Comparison of ENCODE assay signal across 9 mouse cellular contexts in genomic region chr11:107026554-107027430, GRCm38 (mm10). TPM values are rescaled to one million over a fixed set of nuclear protein-coding genes. Genes with fewer than 3 reads are reported as not detected.
DNase-seq lines count a peak whose midpoint lies in the region; ATAC-seq and TF ChIP-seq lines count a peak whose summit lies in the region.
"Had no signal": no experiment of that assay in that cellular context is flagged by ENCODE, and none has a peak within 500 bp of the region (broad histone marks: within the 10 kb centered on the region; RNA-seq: fewer than 3 reads in every experiment).

No protein-coding gene starts in this region.

- H3K4me1 ChIP-seq in MEL (ENCODE audit: control insufficient read depth in 1 of 2, insufficient read depth in 2 of 2, low read length in 2 of 2) = peaks cover 7 to 14% of the 10 kb centered on the region in 2 experiments
- H3K4me1 ChIP-seq in heart, embryonic 14.5 days (ENCODE audit: control insufficient read depth in 2 of 2, insufficient read depth in 2 of 2, low read length in 2 of 2) = peaks cover 16 to 19% of the 10 kb centered on the region in 2 experiments
- peaks cover 20% of the 10 kb centered on the region for H3K4me1 ChIP-seq in lung, postnatal 0 days (ENCODE audit: insufficient read depth, low read depth, low read length)

- WGBS in heart, embryonic 14.5 days = 10% methylated on average over 12 of the region's 12 CpGs
- WGBS in lung, postnatal 0 days = 4% methylated on average over 12 of the region's 12 CpGs

- no peak for TF ChIP-seq EP300 in MEL (IDR thresholded peaks at IDR 0.05; ENCODE audit: low read depth in 1 of 2, low read length in 2 of 2)
- TF ChIP-seq EP300 in lung, postnatal 0 days (IDR thresholded peaks at IDR 0.05) = no peak

- no peak for TF ChIP-seq RAD21 in MEL (IDR thresholded peaks at IDR 0.05; ENCODE audit: low read depth, low read length)

- peaks cover 0 to 12% of the 10 kb centered on the region in 2 experiments; a peak in 2 of 4 replicates for H3K36me3 ChIP-seq in MEL (ENCODE audit: control insufficient read depth in 1 of 2, insufficient read depth in 2 of 2, low read length in 2 of 2)
- no peaks in the 10 kb centered on the region for H3K36me3 ChIP-seq in heart, embryonic 14.5 days (ENCODE audit: control insufficient read depth, insufficient read depth, low read length)
- no peaks in the 10 kb centered on the region for H3K36me3 ChIP-seq in lung, postnatal 0 days (ENCODE audit: insufficient read depth, low read length)

- TF ChIP-seq POLR2A in MEL (IDR thresholded peaks at IDR 0.05; ENCODE audit: control insufficient read depth in 1 of 2, insufficient read depth in 1 of 2, low read depth in 1 of 2, low read length in 2 of 2, poor library complexity in 1 of 2) = no peak

- DNase-seq in cerebellum, adult 9-10 months = peak; percentile 66
- DNase-seq in cerebellum, postnatal 25 days = no peak
- DNase-seq in MEL (ENCODE audit: low read depth, low spot score) = peak; percentile 79
- DNase-seq in lung, postnatal 0 days (ENCODE audit: low spot score) = peak; percentile 74
- DNase-seq in layer of hippocampus, postnatal 25 days (ENCODE audit: extremely low spot score in 1 of 2, low spot score in 1 of 2) = no peak
- no peak for DNase-seq in urinary bladder, postnatal 4 days (ENCODE audit: low spot score in 2 of 2)
- DNase-seq in urinary bladder, adult 18-20 months (ENCODE audit: low spot score in 2 of 2) = no peak

- H3K9ac ChIP-seq in MEL (ENCODE audit: control insufficient read depth, low read depth, low read length, poor library complexity, severe bottlenecking) = peak overlapping the region; percentile 92
- H3K9ac ChIP-seq in heart, embryonic 14.5 days (ENCODE audit: low read length) = no peak overlapping the region
- H3K9ac ChIP-seq in lung, postnatal 0 days (replicated peaks; ENCODE audit: low read depth) = peak overlapping the region; percentile 78

- H3K27me3 ChIP-seq in MEL (ENCODE audit: control insufficient read depth in 1 of 2, insufficient read depth in 2 of 2, low read length in 2 of 2) = no peaks in the 10 kb centered on the region
- H3K27me3 ChIP-seq in heart, embryonic 14.5 days (ENCODE audit: control insufficient read depth, insufficient read depth, low read length) = peaks cover 5% of the 10 kb centered on the region; the same call in 1 of the 2 replicates
- no peaks in the 10 kb centered on the region for H3K27me3 ChIP-seq in lung, postnatal 0 days (replicated peaks; ENCODE audit: insufficient read depth, low read length)

- no peaks in the 10 kb centered on the region for H3K9me3 ChIP-seq in MEL (replicated peaks; ENCODE audit: insufficient read depth, low read length)
- no peaks in the 10 kb centered on the region for H3K9me3 ChIP-seq in heart, embryonic 14.5 days (ENCODE audit: control insufficient read depth, low read length)
- H3K9me3 ChIP-seq in lung, postnatal 0 days (ENCODE audit: low read length) = no peaks in the 10 kb centered on the region

- H3K79me2 ChIP-seq in MEL (ENCODE audit: control insufficient read depth, insufficient read depth, low read length, poor library complexity) = peaks cover 2% of the 10 kb centered on the region; the same call in 1 of the 2 replicates

- ATAC-seq in heart, embryonic 14.5 days (ENCODE audit: insufficient number of reproducible peaks, insufficient read depth, low FRiP score, low read depth) = no peak
- ATAC-seq in lung, postnatal 0 days = no peak

- peak overlapping the region; percentile 78 to 87 for H3K4me3 ChIP-seq in MEL (ENCODE audit: control insufficient read depth in 1 of 2, insufficient read depth in 1 of 2, low read depth in 2 of 2, low read length in 2 of 2)
- H3K4me3 ChIP-seq in heart, embryonic 14.5 days (ENCODE audit: control insufficient read depth in 1 of 2, insufficient read depth in 1 of 2, low read depth in 1 of 2, low read length in 2 of 2) = peak overlapping the region; percentile 54 to 67; a peak in 3 of 4 replicates
- peak overlapping the region; percentile 53 for H3K4me3 ChIP-seq in lung, postnatal 0 days (ENCODE audit: low read depth, low read length)

- no peak for TF ChIP-seq CTCF in MEL (IDR thresholded peaks at IDR 0.05 in 2 of 3, conservative IDR thresholded peaks at IDR 0.05 in 1 of 3; ENCODE audit: control insufficient read depth in 1 of 3, insufficient read depth in 1 of 3, low read depth in 2 of 3, low read length in 3 of 3, poor library complexity in 1 of 3, severe bottlenecking in 1 of 3)
- TF ChIP-seq CTCF in lung, postnatal 0 days (IDR thresholded peaks at IDR 0.05) = no peak

- H3K4me2 ChIP-seq in heart, embryonic 14.5 days (ENCODE audit: low read length) = peak overlapping the region; percentile 99
- H3K4me2 ChIP-seq in lung, postnatal 0 days (replicated peaks; ENCODE audit: low read depth, low read length) = peak overlapping the region; percentile 88

- H3K27ac ChIP-seq in MEL (ENCODE audit: control insufficient read depth, low read depth, low read length) = peak overlapping the region; percentile 89
- H3K27ac ChIP-seq in heart, embryonic 14.5 days (replicated peaks in 1 of 2; ENCODE audit: control insufficient read depth in 1 of 2, insufficient read depth in 1 of 2, low read depth in 2 of 2, low read length in 2 of 2) = no peak overlapping the region
- H3K27ac ChIP-seq in lung, postnatal 0 days (ENCODE audit: low read length) = peak overlapping the region; percentile 94

TF ChIP-seq in MEL, 35 proteins besides CTCF, POLR2A, EP300 and RAD21 (continues in another document):
- TF ChIP-seq BHLHE40 (IDR thresholded peaks at IDR 0.05; ENCODE audit: borderline replicate concordance, low read depth, low read length) (no peak), POLR2AphosphoS5 (IDR thresholded peaks at IDR 0.05; ENCODE audit: borderline replicate concordance, low read depth, low read length) (no peak), MYB (IDR thresholded peaks at IDR 0.05; ENCODE audit: low read depth, low read length) (no peak), UBTF (IDR thresholded peaks at IDR 0.05; ENCODE audit: borderline replicate concordance, insufficient read depth, low read depth, low read length) (0 out of 2 replicates have a peak, but pooled peaks have one; percentile 48), NELFE (IDR thresholded peaks at IDR 0.05; ENCODE audit: low read depth, low read length) (no peak), USF2 (IDR thresholded peaks at IDR 0.05; ENCODE audit: borderline replicate concordance in 1 of 2, insufficient read depth in 1 of 2, low read depth in 1 of 2, low read length in 2 of 2) (no peak), POLR2AphosphoS2 (IDR thresholded peaks at IDR 0.05; ENCODE audit: low read length) (no peak), TAL1 (IDR thresholded peaks at IDR 0.05; ENCODE audit: low read length) (no peak), MAZ (IDR thresholded peaks at IDR 0.05; ENCODE audit: low read depth, low read length) (0 out of 2 replicates have a peak, but pooled peaks have one; percentile 34), ZMIZ1 (IDR thresholded peaks at IDR 0.05; ENCODE audit: low read depth, low read length) (no peak), SMC3 (IDR thresholded peaks at IDR 0.05; ENCODE audit: low read depth, low read length) (no peak), GABPA (IDR thresholded peaks at IDR 0.05; ENCODE audit: low read depth, low read length) (no peak), USF1 (IDR thresholded peaks at IDR 0.05; ENCODE audit: low read depth, low read length) (no peak), MAX (IDR thresholded peaks at IDR 0.05; ENCODE audit: low read length) (no peak), HCFC1 (IDR thresholded peaks at IDR 0.05; ENCODE audit: low read depth, low read length) (peak; percentile 62), JUND (IDR thresholded peaks at IDR 0.05; ENCODE audit: low read depth, low read length) (peak; percentile 100), CHD1 (IDR thresholded peaks at IDR 0.05; ENCODE audit: low read depth, low read length) (0 out of 2 replicates have a peak, but pooled peaks have one; percentile 65), KAT2A (conservative IDR thresholded peaks at IDR 0.05; ENCODE audit: low read depth, low read length) (no peak), ETS1 (IDR thresholded peaks at IDR 0.05; ENCODE audit: low read depth, low read length) (peak; percentile 71), ZC3H11A (IDR thresholded peaks at IDR 0.05; ENCODE audit: low read depth, low read length) (no peak), RCOR1 (IDR thresholded peaks at IDR 0.05; ENCODE audit: low read depth, low read length) (no peak), E2F4 (IDR thresholded peaks at IDR 0.05; ENCODE audit: borderline replicate concordance, low read depth, low read length) (no peak), ELF1 (IDR thresholded peaks at IDR 0.05; ENCODE audit: low read depth, low read length) (no peak), MXI1 (IDR thresholded peaks at IDR 0.05; ENCODE audit: low read depth, low read length) (no peak), NRF1 (IDR thresholded peaks at IDR 0.05; ENCODE audit: insufficient read depth, low read depth, low read length, poor library complexity, severe bottlenecking) (0 out of 2 replicates have a peak, but pooled peaks have one; percentile 30), MYC (IDR thresholded peaks at IDR 0.05; ENCODE audit: low read depth, low read length) (no peak), MAFK (IDR thresholded peaks at IDR 0.05; ENCODE audit: borderline replicate concordance, low read depth, low read length) (no peak), SIN3A (IDR thresholded peaks at IDR 0.05; ENCODE audit: low read length) (no peak), ZKSCAN1 (IDR thresholded peaks at IDR 0.05; ENCODE audit: low read depth, low read length) (no peak), TBP (IDR thresholded peaks at IDR 0.05; ENCODE audit: low read depth, low read length) (no peak), ZNF384 (IDR thresholded peaks at IDR 0.05; ENCODE audit: low read depth, low read length) (no peak), MEF2A (IDR thresholded peaks at IDR 0.05; ENCODE audit: extremely low read depth, insufficient replicate concordance, low read depth, low read length, poor library complexity, severe bottlenecking) (no peak)

RNA-seq across cellular contexts. Expression of gene 1810010H24Rik, which starts 1.3 kb away (rescaled TPM):
- total RNA-seq in MEL (2012; rRNA removed) = 0.42 and 0.88 TPM in 2 replicates
- 1 to 10 TPM in 1 of 2 experiments, not detected in 1; 2.5 TPM for polyA plus RNA-seq in MEL (2012; ENCODE audit: insufficient read depth in 1 of 2, insufficient read length in 2 of 2, low read depth in 1 of 2, low replicate concordance in 2 of 2, missing spikeins in 1 of 2)
- polyA plus RNA-seq in heart, embryonic 14.5 days (2014; fragmentation: Nextera tagmentation; extraction: Ambion mirVana) = 3.1 and 4.1 TPM in 2 replicates
- 51.8 and 56.2 TPM in 2 replicates for polyA plus RNA-seq in lung, postnatal 0 days (2015; fragmentation: Nextera tagmentation; extraction: Ambion mirVana)
- total RNA-seq in layer of hippocampus, postnatal 25 days (2021) = 1 to 10 TPM; 3.1 to 3.6 TPM
- total RNA-seq: hematopoietic stem cell, adult 5-6 weeks had no signal

RNA-seq across cellular contexts. Expression of gene Kpna2, which starts 27.5 kb away (rescaled TPM):
- 216 and 275 TPM in 2 replicates for total RNA-seq in MEL (2012; rRNA removed)
- polyA plus RNA-seq in MEL (2012; ENCODE audit: insufficient read depth in 1 of 2, insufficient read length in 2 of 2, low read depth in 1 of 2, low replicate concordance in 2 of 2, missing spikeins in 1 of 2) = 10 to 100 TPM in 1 of 2 experiments, not detected in 1; 13.2 TPM
- 228 and 258 TPM in 2 replicates for polyA plus RNA-seq in heart, embryonic 14.5 days (2014; fragmentation: Nextera tagmentation; extraction: Ambion mirVana)
- 83.6 and 97.1 TPM in 2 replicates for polyA plus RNA-seq in lung, postnatal 0 days (2015; fragmentation: Nextera tagmentation; extraction: Ambion mirVana)
- 10 to 100 TPM; 22.0 to 26.8 TPM for total RNA-seq in layer of hippocampus, postnatal 25 days (2021)

Comparison
In these comparisons a context has a peak if more than half of its experiments do, and no peak if none do; other contexts are left out.
1. DNase-seq: peak in cerebellum, adult 9-10 months (single experiment), MEL (single experiment) and lung, postnatal 0 days (single experiment); none in cerebellum, postnatal 25 days (0 of 2), layer of hippocampus, postnatal 25 days (0 of 2), urinary bladder, postnatal 4 days (0 of 2) and urinary bladder, adult 18-20 months (0 of 2).
2. H3K27ac ChIP-seq: peak in MEL (single experiment) and lung, postnatal 0 days (single experiment); none in heart, embryonic 14.5 days (0 of 2).
3. RNA of gene 1810010H24Rik, which starts 1.3 kb away (polyA plus RNA-seq): 51.8 to 56.2 TPM in lung, postnatal 0 days; 3.1 to 4.1 TPM in heart, embryonic 14.5 days and 2.5 TPM in MEL; every median in the first group is over 10 times any median in the second.
4. Peak in every context shown above with its lines, with median percentiles within 50 percentile points of each other: H3K4me3 ChIP-seq.